Mouse (Mus musculus) liver, embryonic 11.5 days (tissue): ENCODE data around the gene Prkar2a. TPM values are rescaled to one million over a fixed set of nuclear protein-coding genes. Genes with fewer than 3 reads are reported as not detected.

Source experiments
- ATAC-seq: fragments of 200-750 bp; cut with Nextera tagmentation; replicated peaks from 2 replicates; pipeline ENCODE4 v1.8.0; 2017; ENCODE audit warnings: moderate number of reproducible peaks, mild to moderate bottlenecking, moderate TSS enrichment, moderate library complexity; ENCODE audit not compliant: low FRiP score
- DNase-seq: peaks from one replicate; pipeline ENCODE4 v3.0.0-alpha.2; 2017; ENCODE audit warnings: low spot score
- H3K27ac ChIP-seq: fragments of 300-500 bp; sonication (generic); 2 replicates; pipeline ENCODE4 v1.5.1; 2014; ENCODE audit warnings: mild to moderate bottlenecking, low read depth, low read length, control low read depth
- H3K27me3 ChIP-seq: fragments of 300-500 bp; sonication (generic); replicated peaks from 2 replicates; pipeline ENCODE4 v1.6.1; 2014; ENCODE audit warnings: low read length, mixed read lengths; ENCODE audit not compliant: control insufficient read depth, insufficient read depth
- H3K36me3 ChIP-seq: fragments of 300-500 bp; sonication (generic); 2 replicates; pipeline ENCODE4 v1.6.1; 2014; ENCODE audit warnings: mild to moderate bottlenecking, low read length, moderate library complexity, mixed read lengths; ENCODE audit not compliant: control insufficient read depth, insufficient read depth
- H3K4me1 ChIP-seq: fragments of 300-500 bp; sonication (generic); replicated peaks from 2 replicates; pipeline ENCODE4 v1.6.1; 2014; ENCODE audit warnings: low read length, mixed read lengths; ENCODE audit not compliant: control insufficient read depth, insufficient read depth
- H3K4me2 ChIP-seq: fragments of 300-500 bp; sonication (generic); 2 replicates; pipeline ENCODE4 v1.6.1; 2014; ENCODE audit warnings: mild to moderate bottlenecking, control low read depth, moderate library complexity
- H3K4me3 ChIP-seq: fragments of 300-500 bp; sonication (generic); 2 replicates; pipeline ENCODE4 v1.5.1; 2014; ENCODE audit warnings: low read depth, low read length, control low read depth
- H3K9ac ChIP-seq: fragments of 300-500 bp; sonication (generic); 2 replicates; pipeline ENCODE4 v1.6.1; 2014; ENCODE audit warnings: low read depth, low read length, control low read depth
- H3K9me3 ChIP-seq: fragments of 300-500 bp; sonication (generic); 2 replicates; pipeline ENCODE4 v1.6.1; 2016; ENCODE audit warnings: low read length, inconsistent platforms, mixed read lengths; ENCODE audit not compliant: control insufficient read depth
- WGBS: fragments of 180-500 bp; shearing (Covaris S2); extraction: QIAGEN DNeasy Blood & Tissue Kit; methylation state at CpG from one replicate; pipeline ENCODE4 v1.1.7; 2014; 5-methylcytosine and 5-hydroxymethylcytosine counted together
- polyA plus RNA-seq: library from polyadenylated mRNA; unstranded; fragments of >200 nt; fragmentation: Nextera tagmentation; extraction: Ambion mirVana; gene quantifications from 2 replicates; pipeline ENCODE4 v1.2.1, GENCODE M21; 2014

Prkar2a gene
- polyA plus RNA-seq, 1 experiment from 2014 or later, result 23.8 TPM

- no peak for ATAC-seq
- H3K36me3 ChIP-seq, result no peaks in the 10 kb centered on the region
These were observed 663 bp upstream of the Prkar2a start for GRCm38 (mm10) chr9:108688451-108688850.

GRCm38 (mm10) chr9:108689993-108690392 lies 879 bp downstream of the Prkar2a start:
- ATAC-seq, result no peak
- H3K27ac ChIP-seq, result no peak overlapping the region

More at GRCm38 (mm10) chr9:108688451-108688850, 663 bp upstream of the Prkar2a start:
- DNase-seq, result no peak
- no peak overlapping the region for H3K9ac ChIP-seq
- no peaks in the 10 kb centered on the region for H3K9me3 ChIP-seq
- H3K27me3 ChIP-seq, result no peaks in the 10 kb centered on the region; the same call in 1 of the 2 replicates
- H3K4me3 ChIP-seq, result no peak overlapping the region
- 78% methylated on average over 9 of the region's 9 CpGs for WGBS
- H3K4me2 ChIP-seq, result no peak overlapping the region
- peaks cover 10% of the 10 kb centered on the region for H3K4me1 ChIP-seq
- H3K27ac ChIP-seq, result no peak overlapping the region

GRCm38 (mm10) chr9:108690914-108691313 lies 1.8 kb downstream of the Prkar2a start:
- no peak overlapping the region for H3K4me3 ChIP-seq
- ATAC-seq (no peak), DNase-seq (no peak)
- H3K9me3 ChIP-seq, result no peaks in the 10 kb centered on the region
- no peak overlapping the region for H3K4me2 ChIP-seq
- WGBS, result 84% methylated on average over 6 of the region's 6 CpGs
- no peak overlapping the region for H3K27ac ChIP-seq
- H3K36me3 ChIP-seq, result no peaks in the 10 kb centered on the region
- no peak overlapping the region for H3K9ac ChIP-seq
- peaks cover 13% of the 10 kb centered on the region for H3K4me1 ChIP-seq
- H3K27me3 ChIP-seq, result no peaks in the 10 kb centered on the region; the same call in 1 of the 2 replicates

More at GRCm38 (mm10) chr9:108689993-108690392, 879 bp downstream of the Prkar2a start:
- DNase-seq, result no peak
- no peaks in the 10 kb centered on the region; the same call in 1 of the 2 replicates for H3K27me3 ChIP-seq
- no peak overlapping the region for H3K4me3 ChIP-seq
- no peak overlapping the region for H3K9ac ChIP-seq
- H3K9me3 ChIP-seq, result no peaks in the 10 kb centered on the region
- 63% methylated on average over 1 of the region's 1 CpGs for WGBS
- H3K36me3 ChIP-seq, result no peaks in the 10 kb centered on the region
- no peak overlapping the region for H3K4me2 ChIP-seq
- peaks cover 13% of the 10 kb centered on the region for H3K4me1 ChIP-seq

GRCm38 (mm10) chr9:108691371-108691770 lies 2.3 kb downstream of the Prkar2a start:
- 50% methylated on average over 8 of the region's 8 CpGs for WGBS
- H3K27me3 ChIP-seq, result no peaks in the 10 kb centered on the region; the same call in 1 of the 2 replicates

GRCm38 (mm10) chr9:108691846-108692225 lies 2.7 kb downstream of the Prkar2a start:
- peak overlapping the region; percentile 46; the same call in 1 of the 2 replicates for H3K27ac ChIP-seq
- H3K27me3 ChIP-seq, result no peaks in the 10 kb centered on the region; the same call in 1 of the 2 replicates
- WGBS, result 2% methylated on average over 37 of the region's 42 CpGs
- H3K9me3 ChIP-seq, result no peaks in the 10 kb centered on the region
- peak overlapping the region; percentile 99 for H3K4me2 ChIP-seq
- peak; percentile 82 for DNase-seq
- H3K9ac ChIP-seq, result peak overlapping the region; percentile 63
- peak; percentile 84 for ATAC-seq
- peak overlapping the region; percentile 61 for H3K4me3 ChIP-seq
- peaks cover 13% of the 10 kb centered on the region for H3K4me1 ChIP-seq
- no peaks in the 10 kb centered on the region for H3K36me3 ChIP-seq

More at GRCm38 (mm10) chr9:108691371-108691770, 2.3 kb downstream of the Prkar2a start:
- Histone ChIP-seq H3K27ac (no peak overlapping the region), H3K4me2 (peak overlapping the region; percentile 99), H3K36me3 (no peaks in the 10 kb centered on the region), H3K9ac (peak overlapping the region; percentile 63), H3K9me3 (no peaks in the 10 kb centered on the region), H3K4me1 (peaks cover 13% of the 10 kb centered on the region), H3K4me3 (peak overlapping the region; percentile 61)
- DNase-seq (no peak), ATAC-seq (no peak)

GRCm38 (mm10) chr9:108692226-108693041 lies 3.3 kb downstream of the Prkar2a start:
- ATAC-seq, result peak; percentile 57
- Histone ChIP-seq H3K9me3 (no peaks in the 10 kb centered on the region), H3K27ac (peak overlapping the region; percentile 46), H3K36me3 (no peaks in the 10 kb centered on the region), H3K9ac (peak overlapping the region; percentile 63), H3K27me3 (no peaks in the 10 kb centered on the region; the same call in 1 of the 2 replicates), H3K4me1 (peaks cover 13% of the 10 kb centered on the region), H3K4me2 (peak overlapping the region; percentile 99), H3K4me3 (peak overlapping the region; percentile 61)
- peak; percentile 71 for DNase-seq
- under 1% methylated on average over 92 of the region's 92 CpGs for WGBS

GRCm38 (mm10) chr9:108693946-108694345 lies 4.8 kb downstream of the Prkar2a start:
- H3K4me2 ChIP-seq, result peak overlapping the region; percentile 7
- H3K4me1 ChIP-seq, result peaks cover 13% of the 10 kb centered on the region
- H3K27me3 ChIP-seq, result no peaks in the 10 kb centered on the region; the same call in 1 of the 2 replicates
- H3K27ac ChIP-seq, result no peak overlapping the region
- H3K9ac ChIP-seq, result no peak overlapping the region
- WGBS, result 73% methylated on average over 4 of the region's 4 CpGs
- H3K36me3 ChIP-seq, result no peaks in the 10 kb centered on the region
- no peak for DNase-seq
- no peak for ATAC-seq
- no peak overlapping the region for H3K4me3 ChIP-seq
- no peaks in the 10 kb centered on the region for H3K9me3 ChIP-seq

- no peak overlapping the region for H3K9ac ChIP-seq
- ATAC-seq (no peak), DNase-seq (no peak)
- H3K4me3 ChIP-seq, result no peak overlapping the region
- H3K4me2 ChIP-seq, result no peak overlapping the region
- no peaks in the 10 kb centered on the region for H3K9me3 ChIP-seq
- peaks cover 13% of the 10 kb centered on the region for H3K4me1 ChIP-seq
- H3K27ac ChIP-seq, result no peak overlapping the region
- no peaks in the 10 kb centered on the region; the same call in 1 of the 2 replicates for H3K27me3 ChIP-seq
- 74% methylated on average over 1 of the region's 1 CpGs for WGBS
- H3K36me3 ChIP-seq, result no peaks in the 10 kb centered on the region
These were observed 5.4 kb downstream of the Prkar2a start for GRCm38 (mm10) chr9:108694533-108694932.
